Mouse (Mus musculus): ENCODE measurements at regions not wholly inside any gene's neighbourhood (a gene's known extent, or its start where the extent isn't known, plus 50 kb on each side); places are given as distances from the start of the nearest gene placed in this dataset.

DNA sequence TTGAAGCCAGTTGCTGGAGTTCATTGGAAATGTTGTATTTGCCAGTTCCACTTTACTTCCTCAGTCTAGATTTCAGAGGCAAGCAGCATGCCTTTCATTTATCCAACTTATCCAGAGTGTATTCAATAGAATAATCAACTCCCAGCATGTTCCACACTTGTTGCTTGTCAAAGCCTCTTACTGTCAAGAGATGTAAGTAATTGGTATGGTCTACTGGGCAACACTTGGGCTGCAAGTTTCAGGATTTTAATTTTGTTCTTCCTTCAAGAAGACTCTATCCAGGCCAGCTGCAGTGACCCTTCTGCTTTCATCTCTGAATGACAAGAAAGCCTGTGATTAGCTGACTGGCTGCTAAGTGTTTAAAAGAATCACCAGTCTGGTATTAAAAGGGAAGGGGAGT is 3131.6 kb upstream of the Lrrc6 start:
- DNase-seq (ENCODE audit: low spot score in 2 of 2): no peak
- intact Hi-C loops (cut with DNase I): no loop called here

GRCm38 (mm10) chr15:69617998-69618397 is 3117.3 kb upstream of the Lrrc6 start:
- intact Hi-C loops (cut with DNase I): no loop called here
- no peak for DNase-seq (ENCODE audit: low spot score in 2 of 2)

DNA sequence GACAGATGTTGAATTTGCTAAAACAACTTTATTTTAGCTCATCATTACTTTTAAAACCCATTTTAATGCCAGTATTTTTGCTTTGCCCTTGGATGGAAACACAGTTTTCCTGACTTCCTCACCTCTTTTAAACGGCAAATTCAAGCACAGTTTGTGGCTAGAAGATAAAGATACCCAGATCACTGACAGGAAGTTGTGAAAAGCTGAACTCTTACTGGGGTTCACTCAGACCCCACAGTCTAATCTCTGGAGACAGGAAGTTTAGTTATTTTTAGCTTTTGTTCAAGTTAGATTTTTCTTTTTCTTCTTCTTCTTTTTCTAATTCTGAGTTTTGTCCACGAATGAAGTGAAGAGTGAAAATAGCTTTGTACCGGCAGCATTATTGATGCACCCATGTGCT is 3113.3 kb upstream of the Lrrc6 start:
- DNase-seq (ENCODE audit: low spot score in 2 of 2): no peak
- intact Hi-C loops (cut with DNase I): no loop called here

- DNase-seq (ENCODE audit: low spot score in 2 of 2): no peak
- intact Hi-C loops (cut with DNase I): no loop called here
Observed at GRCm38 (mm10) chr15:69591219-69592006, 3090.7 kb upstream of the Lrrc6 start.

DNA sequence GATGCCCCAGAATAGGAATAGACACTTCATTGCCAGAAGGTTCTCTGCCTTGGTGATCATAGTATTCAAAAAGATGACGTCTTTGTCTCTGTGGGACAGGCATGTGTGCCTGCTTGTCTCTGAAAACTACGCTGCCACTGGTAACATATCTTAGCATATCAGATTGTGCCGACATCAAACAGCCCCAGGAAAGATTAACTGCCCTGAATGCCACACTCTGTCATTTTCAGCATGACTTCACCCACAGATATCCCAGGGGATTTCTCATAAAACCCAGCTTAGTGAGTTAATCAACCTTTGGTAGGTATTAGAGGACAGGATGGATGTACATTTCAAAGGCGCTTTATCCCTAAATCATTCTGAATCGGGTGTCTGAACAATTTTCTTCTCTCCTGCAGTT is 3087.4 kb upstream of the Lrrc6 start:
- DNase-seq (ENCODE audit: low spot score in 2 of 2): no peak
- intact Hi-C loops (cut with DNase I): no loop called here

- DNase-seq (ENCODE audit: low spot score in 2 of 2): no peak
- intact Hi-C loops (cut with DNase I): no loop called here
Observed at GRCm38 (mm10) chr15:69576742-69577141, 3076.0 kb upstream of the Lrrc6 start.

- DNase-seq (ENCODE audit: low spot score in 2 of 2): peak in 1 of 2 experiments; percentile 2
- intact Hi-C loops (cut with DNase I): no loop called here
Observed at GRCm38 (mm10) chr15:69575611-69576153, 3075.0 kb upstream of the Lrrc6 start.

DNA sequence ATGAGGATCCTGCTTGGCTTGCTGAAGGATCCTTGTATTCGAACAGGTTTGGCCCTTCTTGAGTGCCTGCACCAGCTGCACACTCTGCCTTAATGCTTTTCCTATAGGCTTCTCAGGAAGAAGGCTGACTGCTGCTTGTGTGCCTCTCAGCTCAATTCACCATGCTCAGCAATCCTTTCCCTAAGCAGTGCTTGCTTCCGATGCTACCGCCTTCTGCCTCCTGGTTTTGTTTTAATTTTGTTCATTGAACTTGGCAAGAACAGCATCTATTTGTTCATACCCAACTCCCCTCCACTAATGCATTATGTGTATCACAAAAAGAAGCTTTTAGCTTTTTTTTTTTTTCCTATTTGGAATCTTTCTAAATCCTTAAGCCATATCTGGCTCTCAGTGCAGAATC is 3053.5 kb upstream of the Lrrc6 start:
- intact Hi-C loops (cut with DNase I): no loop called here
- peak; percentile 9 to 44 for DNase-seq (ENCODE audit: low spot score in 2 of 2)

- intact Hi-C loops (cut with DNase I): no loop called here
- no peak for DNase-seq (ENCODE audit: low spot score in 2 of 2)
Observed at GRCm38 (mm10) chr15:69552062-69552628, 3051.4 kb upstream of the Lrrc6 start.

DNA sequence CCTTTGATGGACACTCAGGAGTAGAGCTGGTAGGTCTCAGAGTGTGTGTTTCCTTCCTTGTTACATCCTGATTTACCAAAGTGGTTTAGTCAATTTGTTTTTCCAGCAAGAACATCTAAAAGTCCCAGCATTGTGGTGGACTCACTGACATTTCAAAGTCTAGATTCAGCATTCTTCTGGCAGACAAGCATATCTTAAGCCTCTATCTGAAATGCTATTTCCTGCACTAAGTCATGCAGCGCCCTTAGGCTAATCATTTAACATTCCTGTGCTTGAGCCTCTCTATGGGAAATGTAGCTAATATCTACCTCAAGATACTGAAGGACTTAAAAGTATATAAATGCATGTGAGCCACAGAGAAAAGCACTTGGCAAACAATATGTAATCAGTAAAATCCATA is 3050.3 kb upstream of the Lrrc6 start:
- intact Hi-C loops (cut with DNase I): no loop called here

DNA sequence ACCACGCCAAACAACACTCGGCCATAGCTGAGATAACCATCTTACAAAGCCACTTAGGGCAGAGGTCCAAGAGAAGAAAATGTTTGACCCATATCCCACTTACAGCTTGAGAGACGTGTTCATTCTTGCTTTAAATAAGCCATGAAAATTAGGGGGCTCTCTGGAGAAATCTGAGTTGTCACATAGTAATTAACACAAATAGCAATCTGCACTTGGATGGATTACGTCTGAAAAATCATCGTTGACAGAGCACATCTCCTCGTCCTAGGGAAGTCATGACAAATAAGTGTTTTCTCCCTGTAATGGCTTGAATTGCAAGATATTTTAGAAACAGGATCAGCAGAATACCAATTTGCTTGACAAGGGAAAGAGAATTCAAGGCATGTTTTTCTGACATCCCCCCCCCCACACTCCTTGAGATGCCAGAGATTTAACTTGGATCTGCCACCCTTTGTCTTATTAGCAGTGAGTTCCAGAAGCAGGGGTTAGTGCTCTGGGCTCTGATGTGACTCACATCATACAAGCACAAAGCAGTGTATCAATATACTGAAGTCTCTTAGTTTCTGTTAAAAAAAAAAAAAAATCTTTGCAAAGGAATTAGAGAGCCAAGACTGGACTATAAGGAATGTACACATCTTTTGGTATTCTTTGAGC is 3025.9 kb upstream of the Lrrc6 start:
- DNase-seq (ENCODE audit: low spot score in 2 of 2): no peak
- intact Hi-C loops (cut with DNase I): no loop called here

More for the DNA sequence above, 3050.3 kb upstream of the Lrrc6 start:
- DNase-seq (ENCODE audit: low spot score in 2 of 2): no peak

GRCm38 (mm10) chr15:69484421-69485074 is 2983.8 kb upstream of the Lrrc6 start:
- DNase-seq (ENCODE audit: low spot score in 2 of 2): no peak
- intact Hi-C loops (cut with DNase I): no loop called here

DNA sequence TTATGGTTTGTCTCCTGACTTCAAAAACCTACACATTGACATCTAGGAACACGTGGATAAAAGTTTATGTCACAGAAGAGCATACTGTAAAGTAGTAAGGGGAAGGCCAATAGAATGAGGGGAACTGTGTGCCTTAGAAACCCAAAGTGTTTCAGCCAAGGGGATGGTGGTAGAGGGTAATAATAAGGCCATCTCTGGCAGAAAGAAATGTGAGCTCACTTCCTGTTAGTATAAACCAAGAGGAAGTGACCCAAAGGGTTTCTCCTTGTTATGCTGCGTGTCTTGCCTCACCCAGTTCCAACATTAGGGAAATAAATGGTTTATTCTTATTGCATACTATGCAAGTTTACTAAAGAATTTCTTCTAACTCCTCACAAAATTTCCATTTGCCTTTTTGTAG is 2982.4 kb upstream of the Lrrc6 start:
- intact Hi-C loops (cut with DNase I): no loop called here
- DNase-seq (ENCODE audit: low spot score in 2 of 2): no peak

GRCm38 (mm10) chr15:69481087-69481486 is 2980.4 kb upstream of the Lrrc6 start:
- no peak for DNase-seq (ENCODE audit: low spot score in 2 of 2)
- intact Hi-C loops (cut with DNase I): no loop called here

DNA sequence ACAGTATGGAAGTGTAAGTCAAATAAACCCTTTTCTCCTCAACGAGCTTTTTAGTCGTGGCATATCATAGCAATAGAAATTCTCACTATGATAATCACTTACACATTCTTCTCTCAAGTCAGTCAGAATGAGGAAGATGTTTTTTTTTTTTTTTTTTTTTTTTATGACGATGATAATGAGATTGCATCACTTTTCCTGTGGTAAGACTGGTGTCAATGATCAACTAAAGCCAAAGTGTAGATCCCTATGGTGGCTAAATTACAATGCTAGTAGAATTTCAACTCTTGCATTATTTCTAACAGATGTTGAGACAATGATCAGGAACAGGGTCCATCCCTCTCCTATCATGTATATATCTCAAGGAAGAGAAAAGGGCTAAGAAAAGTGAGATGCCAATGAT is 2976.3 kb upstream of the Lrrc6 start:
- intact Hi-C loops (cut with DNase I): no loop called here
- no peak for DNase-seq (ENCODE audit: low spot score in 2 of 2)

GRCm38 (mm10) chr15:69469566-69469965 is 2968.9 kb upstream of the Lrrc6 start:
- intact Hi-C loops (cut with DNase I): no loop called here
- no peak for DNase-seq (ENCODE audit: low spot score in 2 of 2)

- intact Hi-C loops (cut with DNase I): no loop called here
- DNase-seq (ENCODE audit: low spot score in 2 of 2): no peak
Observed at GRCm38 (mm10) chr15:69460581-69461194, 2960.0 kb upstream of the Lrrc6 start.

GRCm38 (mm10) chr15:69457473-69457872 is 2956.8 kb upstream of the Lrrc6 start:
- intact Hi-C loops (cut with DNase I): no loop called here
- no peak for DNase-seq (ENCODE audit: low spot score in 2 of 2)

DNA sequence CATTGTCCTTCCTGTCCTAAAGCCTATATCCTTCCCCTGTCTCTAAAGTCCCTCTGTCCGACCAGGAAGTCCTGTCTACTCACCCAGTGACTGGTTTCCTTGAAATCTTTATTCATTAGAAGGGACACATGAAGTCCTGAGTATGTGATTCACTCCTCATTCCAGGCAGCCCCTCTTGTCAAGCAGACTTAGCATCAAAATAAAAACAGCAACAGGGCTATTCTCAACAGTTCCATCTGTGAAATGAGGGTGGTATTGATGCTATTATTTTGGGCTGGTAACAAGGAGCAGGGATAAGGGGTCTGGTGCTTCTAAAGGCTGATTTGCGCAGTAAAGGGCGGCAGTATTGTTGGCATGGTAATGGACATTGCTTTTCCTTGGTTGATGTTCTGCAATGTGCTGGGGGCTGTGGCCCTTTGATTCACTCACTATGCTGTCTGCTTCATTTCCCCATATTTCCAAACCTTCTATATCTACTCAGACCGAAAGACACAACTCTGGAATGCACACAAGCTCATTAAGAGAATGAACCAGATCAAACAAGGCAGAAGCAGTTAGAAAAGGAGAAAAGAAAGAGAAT is 2955.6 kb upstream of the Lrrc6 start:
- no peak for DNase-seq (ENCODE audit: low spot score in 2 of 2)

DNA sequence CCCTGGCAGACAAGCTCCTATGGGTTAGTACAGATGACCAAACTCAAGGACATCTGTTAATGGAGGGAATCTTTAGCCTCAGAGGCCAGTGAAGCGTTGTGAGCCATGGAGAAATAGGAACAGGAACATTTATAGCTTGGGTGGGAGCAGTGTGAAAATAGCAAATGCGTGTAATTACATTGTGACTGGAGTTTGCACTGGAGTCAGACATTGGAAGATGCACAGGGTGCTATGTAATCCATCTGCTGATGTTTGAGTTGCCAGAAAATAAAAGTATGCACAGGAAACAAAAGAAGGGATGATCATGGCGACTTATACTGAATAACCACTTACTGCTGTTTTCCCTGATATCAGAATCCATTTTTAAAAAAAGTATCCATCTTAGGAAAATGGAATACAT is 2940.3 kb upstream of the Lrrc6 start:
- intact Hi-C loops (cut with DNase I): no loop called here
- peak in 1 of 2 experiments; percentile 56 for DNase-seq (ENCODE audit: low spot score in 2 of 2)

More for the DNA sequence above, 2955.6 kb upstream of the Lrrc6 start:
- intact Hi-C loops (cut with DNase I): no loop called here
